Mouse (Mus musculus) embryonic facial prominence, embryonic 12.5 days (tissue): Measurements from ENCODE around the gene Tbc1d22a. TPM values are rescaled to one million over a fixed set of nuclear protein-coding genes. Genes with fewer than 3 reads are reported as not detected.

Experiments
- ATAC-seq: fragments of 200-750 bp; cut with Nextera tagmentation; 2 replicates; pipeline ENCODE4 v1.8.0; 2017; ENCODE audit not compliant: insufficient number of reproducible peaks, insufficient read depth, low FRiP score, low TSS enrichment
- H3K27ac ChIP-seq: fragments of 300-500 bp; sonication (generic); 2 replicates; pipeline ENCODE4 v1.5.1; 2016; ENCODE audit warnings: mild to moderate bottlenecking
- H3K27me3 ChIP-seq: fragments of 300-500 bp; sonication (generic); 2 replicates; pipeline ENCODE4 v1.6.1; 2016; ENCODE audit warnings: mild to moderate bottlenecking, moderate library complexity
- H3K36me3 ChIP-seq: fragments of 300-500 bp; sonication (generic); 2 replicates; pipeline ENCODE4 v1.6.1; 2016; ENCODE audit warnings: mild to moderate bottlenecking
- H3K4me1 ChIP-seq: fragments of 300-500 bp; sonication (generic); 2 replicates; pipeline ENCODE4 v1.6.1; 2016
- H3K4me2 ChIP-seq: fragments of 300-500 bp; sonication (generic); replicated peaks from 2 replicates; pipeline ENCODE4 v1.6.1; 2016; ENCODE audit warnings: mild to moderate bottlenecking, moderate library complexity
- H3K4me3 ChIP-seq: fragments of 300-500 bp; sonication (generic); 2 replicates; pipeline ENCODE4 v1.5.1; 2016; ENCODE audit warnings: mild to moderate bottlenecking
- H3K9ac ChIP-seq: fragments of 300-500 bp; sonication (generic); 2 replicates; pipeline ENCODE4 v1.6.1; 2016; ENCODE audit warnings: mild to moderate bottlenecking, moderate library complexity
- H3K9me3 ChIP-seq: fragments of 300-500 bp; sonication (generic); 2 replicates; pipeline ENCODE4 v1.6.1; 2016; ENCODE audit warnings: mild to moderate bottlenecking, moderate library complexity
- WGBS: fragments of 180-500 bp; shearing (Covaris S2); methylation state at CpG from one replicate; pipeline ENCODE4 v1.1.7; 2016; 5-methylcytosine and 5-hydroxymethylcytosine counted together
- polyA plus RNA-seq: library from polyadenylated mRNA; unstranded; fragments of >200 nt; fragmentation: Nextera tagmentation; extraction: Ambion mirVana; gene quantifications from 2 replicates; pipeline ENCODE4 v1.2.1, GENCODE M21; 2016

Tbc1d22a gene
- 11.7 and 13.0 TPM in 2 replicates for polyA plus RNA-seq

- ATAC-seq = peak; percentile 92
- Histone ChIP-seq H3K4me2 (peak within 1 kb of the TSS; percentile 98), H3K4me1 (peaks cover 13% of the 10 kb centered on the region), H3K9me3 (no peaks in the 10 kb centered on the region), H3K27ac (peak within 1 kb of the TSS; percentile 85), H3K9ac (peak within 1 kb of the TSS; percentile 87), H3K27me3 (no peaks in the 10 kb centered on the region), H3K36me3 (no peaks in the 10 kb centered on the region), H3K4me3 (peak within 1 kb of the TSS; percentile 87)
- WGBS = under 1% methylated on average over 64 of the region's 64 CpGs
Observed at GRCm38 (mm10) chr15:86213753-86214548, at the start of gene Tbc1d22a. TSS of gene Tbc1d22a (plus strand) at chr15:86214459.

- Histone ChIP-seq H3K4me2 (no peak overlapping the region), H3K4me3 (no peak overlapping the region), H3K27ac (no peak overlapping the region), H3K9ac (no peak overlapping the region), H3K9me3 (no peaks in the 10 kb centered on the region), H3K36me3 (peaks cover 17% of the 10 kb centered on the region), H3K4me1 (peaks cover 11% of the 10 kb centered on the region), H3K27me3 (no peaks in the 10 kb centered on the region)
- WGBS = 83% methylated on average over 21 of the region's 21 CpGs
- no peak for ATAC-seq
Observed at GRCm38 (mm10) chr15:86164718-86165345, 49.4 kb upstream of the Tbc1d22a start.

- Histone ChIP-seq H3K4me3 (no peak overlapping the region), H3K4me2 (no peak overlapping the region), H3K27ac (no peak overlapping the region), H3K9ac (no peak overlapping the region), H3K36me3 (peaks cover 17% of the 10 kb centered on the region), H3K4me1 (peaks cover 11% of the 10 kb centered on the region), H3K27me3 (no peaks in the 10 kb centered on the region), H3K9me3 (no peaks in the 10 kb centered on the region)
- no peak for ATAC-seq
- WGBS = 86% methylated on average over 24 of the region's 24 CpGs
Observed at GRCm38 (mm10) chr15:86165811-86166590, 48.3 kb upstream of the Tbc1d22a start.

- WGBS = 84% methylated on average over 7 of the region's 7 CpGs
- H3K4me3 ChIP-seq = no peak overlapping the region
- H3K36me3 ChIP-seq = peaks cover 8% of the 10 kb centered on the region
- no peaks in the 10 kb centered on the region for H3K27me3 ChIP-seq
- H3K27ac ChIP-seq = no peak overlapping the region
- no peak for ATAC-seq
- H3K4me1 ChIP-seq = peaks cover 18% of the 10 kb centered on the region
- H3K4me2 ChIP-seq = no peak overlapping the region
- no peaks in the 10 kb centered on the region for H3K9me3 ChIP-seq
- H3K9ac ChIP-seq = no peak overlapping the region
Observed at GRCm38 (mm10) chr15:86167032-86167655, 47.1 kb upstream of the Tbc1d22a start.

GRCm38 (mm10) chr15:86167787-86168504 is 46.3 kb upstream of the Tbc1d22a start:
- peaks cover 24% of the 10 kb centered on the region for H3K4me1 ChIP-seq
- WGBS = 78% methylated on average over 10 of the region's 10 CpGs
- H3K4me2 ChIP-seq = no peak overlapping the region
- no peak overlapping the region for H3K27ac ChIP-seq
- no peaks in the 10 kb centered on the region for H3K27me3 ChIP-seq
- no peak for ATAC-seq
- no peak overlapping the region for H3K9ac ChIP-seq
- H3K4me3 ChIP-seq = no peak overlapping the region
- no peaks in the 10 kb centered on the region for H3K9me3 ChIP-seq
- H3K36me3 ChIP-seq = peaks cover 8% of the 10 kb centered on the region; the same call in 1 of the 2 replicates

GRCm38 (mm10) chr15:86168505-86168867 is 45.8 kb upstream of the Tbc1d22a start:
- no peak for ATAC-seq
- WGBS = 46% methylated on average over 7 of the region's 7 CpGs
- Histone ChIP-seq H3K4me2 (no peak overlapping the region), H3K4me3 (no peak overlapping the region), H3K9ac (no peak overlapping the region), H3K27me3 (no peaks in the 10 kb centered on the region), H3K4me1 (peaks cover 29% of the 10 kb centered on the region), H3K27ac (0 out of 2 replicates have a peak overlapping the region, but pooled peaks have one; percentile 37), H3K9me3 (no peaks in the 10 kb centered on the region), H3K36me3 (peaks cover 6% of the 10 kb centered on the region; the same call in 1 of the 2 replicates)

GRCm38 (mm10) chr15:86168941-86169816 is 45.1 kb upstream of the Tbc1d22a start:
- no peaks in the 10 kb centered on the region for H3K9me3 ChIP-seq
- H3K4me3 ChIP-seq = no peak overlapping the region
- no peak overlapping the region for H3K4me2 ChIP-seq
- 0 out of 2 replicates have a peak overlapping the region, but pooled peaks have one; percentile 37 for H3K27ac ChIP-seq
- no peaks in the 10 kb centered on the region for H3K27me3 ChIP-seq
- ATAC-seq = no peak
- WGBS = 80% methylated on average over 12 of the region's 12 CpGs
- peaks cover 36% of the 10 kb centered on the region for H3K4me1 ChIP-seq
- H3K9ac ChIP-seq = no peak overlapping the region
- no peaks in the 10 kb centered on the region for H3K36me3 ChIP-seq

- ATAC-seq = no peak
- no peaks in the 10 kb centered on the region for H3K9me3 ChIP-seq
- 65% methylated on average over 4 of the region's 4 CpGs for WGBS
- H3K4me2 ChIP-seq = no peak overlapping the region
- peaks cover 42% of the 10 kb centered on the region for H3K4me1 ChIP-seq
- H3K27ac ChIP-seq = no peak overlapping the region
- no peak overlapping the region for H3K4me3 ChIP-seq
- no peaks in the 10 kb centered on the region for H3K36me3 ChIP-seq
- H3K9ac ChIP-seq = no peak overlapping the region
- no peaks in the 10 kb centered on the region for H3K27me3 ChIP-seq
Observed at GRCm38 (mm10) chr15:86169817-86170110, 44.5 kb upstream of the Tbc1d22a start.

GRCm38 (mm10) chr15:86171316-86171715 is 42.9 kb upstream of the Tbc1d22a start:
- Histone ChIP-seq H3K4me1 (peaks cover 44% of the 10 kb centered on the region), H3K36me3 (no peaks in the 10 kb centered on the region), H3K4me2 (no peak overlapping the region), H3K9me3 (no peaks in the 10 kb centered on the region), H3K27me3 (no peaks in the 10 kb centered on the region), H3K27ac (no peak overlapping the region), H3K4me3 (no peak overlapping the region), H3K9ac (no peak overlapping the region)
- 49% methylated on average over 12 of the region's 12 CpGs for WGBS
- no peak for ATAC-seq

- Histone ChIP-seq H3K36me3 (no peaks in the 10 kb centered on the region), H3K4me1 (peaks cover 44% of the 10 kb centered on the region), H3K27me3 (no peaks in the 10 kb centered on the region), H3K27ac (no peak overlapping the region), H3K4me2 (no peak overlapping the region), H3K9ac (no peak overlapping the region), H3K4me3 (no peak overlapping the region), H3K9me3 (no peaks in the 10 kb centered on the region)
- 47% methylated on average over 3 of the region's 3 CpGs for WGBS
- no peak for ATAC-seq
Observed at GRCm38 (mm10) chr15:86172124-86172523, 42.1 kb upstream of the Tbc1d22a start.
